Mouse (Mus musculus) forebrain, embryonic 15.5 days (tissue): ENCODE results near the gene Adamts8. TPM values are rescaled to one million over a fixed set of nuclear protein-coding genes. Genes with fewer than 3 reads are reported as not detected.

Experiments
- ATAC-seq: fragments of 200-750 bp; cut with Nextera tagmentation; replicated peaks from 2 replicates; pipeline ENCODE4 v1.8.0; 2017; ENCODE audit warnings: mild to moderate bottlenecking, moderate TSS enrichment, moderate library complexity
- H3K27ac ChIP-seq: fragments of 300-500 bp; sonication (generic); replicated peaks from 2 replicates; pipeline ENCODE4 v1.5.1; 2015; ENCODE audit warnings: mild to moderate bottlenecking, inconsistent platforms
- H3K27me3 ChIP-seq: fragments of 300-500 bp; sonication (generic); 2 replicates; pipeline ENCODE4 v1.6.1; 2015; ENCODE audit warnings: inconsistent platforms
- H3K36me3 ChIP-seq: fragments of 300-500 bp; sonication (generic); 2 replicates; pipeline ENCODE4 v1.6.1; 2015; ENCODE audit warnings: mild to moderate bottlenecking, inconsistent platforms
- H3K4me1 ChIP-seq: fragments of 300-500 bp; sonication (generic); 2 replicates; pipeline ENCODE4 v1.6.1; 2015; ENCODE audit warnings: inconsistent platforms
- H3K4me2 ChIP-seq: fragments of 300-500 bp; sonication (generic); replicated peaks from 2 replicates; pipeline ENCODE4 v1.6.1; 2015; ENCODE audit warnings: mild to moderate bottlenecking, inconsistent platforms
- H3K4me3 ChIP-seq: fragments of 300-500 bp; sonication (generic); 2 replicates; pipeline ENCODE4 v1.5.1; 2015; ENCODE audit warnings: mild to moderate bottlenecking, inconsistent platforms
- H3K9ac ChIP-seq: fragments of 300-500 bp; sonication (generic); replicated peaks from 2 replicates; pipeline ENCODE4 v1.6.1; 2015; ENCODE audit warnings: mild to moderate bottlenecking, inconsistent platforms
- H3K9me3 ChIP-seq: fragments of 300-500 bp; sonication (generic); 2 replicates; pipeline ENCODE4 v1.6.1; 2016; ENCODE audit warnings: inconsistent platforms
- WGBS: fragments of 180-500 bp; shearing (Covaris S2); methylation state at CpG from one replicate; pipeline ENCODE4 v1.1.7; 2015; ENCODE audit warnings: mixed read lengths; 5-methylcytosine and 5-hydroxymethylcytosine counted together
- polyA plus RNA-seq: library from polyadenylated mRNA; unstranded; fragments of >200 nt; fragmentation: Nextera tagmentation; extraction: Ambion mirVana; gene quantifications from 2 replicates; pipeline ENCODE4 v1.2.1, GENCODE M21; 2015

Adamts8 gene
- polyA plus RNA-seq, 1 experiment from 2014 or later: 1.6 TPM

- H3K27me3 ChIP-seq: no peaks in the 10 kb centered on the region
- H3K9me3 ChIP-seq: no peaks in the 10 kb centered on the region
- no peaks in the 10 kb centered on the region for H3K36me3 ChIP-seq
- no peak overlapping the region for H3K9ac ChIP-seq
- no peaks in the 10 kb centered on the region for H3K4me1 ChIP-seq
- WGBS: 94% methylated on average over 9 of the region's 9 CpGs
- H3K27ac ChIP-seq: no peak overlapping the region
- H3K4me3 ChIP-seq: no peak overlapping the region
- no peak overlapping the region for H3K4me2 ChIP-seq
- ATAC-seq: no peak
Observed at GRCm38 (mm10) chr9:30955246-30955645, 12.9 kb downstream of the Adamts8 start.

- Histone ChIP-seq H3K27ac (no peak overlapping the region), H3K9me3 (no peaks in the 10 kb centered on the region), H3K9ac (no peak overlapping the region), H3K4me1 (no peaks in the 10 kb centered on the region), H3K4me3 (no peak overlapping the region), H3K36me3 (no peaks in the 10 kb centered on the region), H3K4me2 (no peak overlapping the region), H3K27me3 (no peaks in the 10 kb centered on the region)
- 80% methylated on average over 4 of the region's 4 CpGs for WGBS
- ATAC-seq: no peak
Observed at GRCm38 (mm10) chr9:30963780-30964179, 21.4 kb downstream of the Adamts8 start.

GRCm38 (mm10) chr9:30964685-30965084 is 22.3 kb downstream of the Adamts8 start:
- no peak overlapping the region for H3K4me2 ChIP-seq
- H3K36me3 ChIP-seq: no peaks in the 10 kb centered on the region
- no peak for ATAC-seq
- H3K4me3 ChIP-seq: no peak overlapping the region
- 80% methylated on average over 10 of the region's 10 CpGs for WGBS
- H3K27ac ChIP-seq: no peak overlapping the region
- H3K9ac ChIP-seq: no peak overlapping the region
- no peaks in the 10 kb centered on the region for H3K9me3 ChIP-seq
- no peaks in the 10 kb centered on the region for H3K4me1 ChIP-seq
- no peaks in the 10 kb centered on the region for H3K27me3 ChIP-seq

GRCm38 (mm10) chr9:30966881-30967280 is 24.5 kb downstream of the Adamts8 start:
- no peak overlapping the region for H3K9ac ChIP-seq
- H3K4me2 ChIP-seq: no peak overlapping the region
- H3K9me3 ChIP-seq: no peaks in the 10 kb centered on the region
- H3K27me3 ChIP-seq: no peaks in the 10 kb centered on the region
- ATAC-seq: no peak
- WGBS: 73% methylated on average over 7 of the region's 7 CpGs
- no peak overlapping the region for H3K27ac ChIP-seq
- no peak overlapping the region for H3K4me3 ChIP-seq
- H3K36me3 ChIP-seq: no peaks in the 10 kb centered on the region
- no peaks in the 10 kb centered on the region for H3K4me1 ChIP-seq

- Histone ChIP-seq H3K36me3 (no peaks in the 10 kb centered on the region), H3K4me3 (no peak overlapping the region), H3K27ac (no peak overlapping the region), H3K4me1 (no peaks in the 10 kb centered on the region), H3K4me2 (no peak overlapping the region), H3K9me3 (no peaks in the 10 kb centered on the region), H3K9ac (no peak overlapping the region), H3K27me3 (no peaks in the 10 kb centered on the region)
- ATAC-seq: no peak
- 87% methylated on average over 6 of the region's 6 CpGs for WGBS
Observed at GRCm38 (mm10) chr9:30968130-30968529, 25.8 kb downstream of the Adamts8 start.

- H3K27me3 ChIP-seq: no peaks in the 10 kb centered on the region
- 49% methylated on average over 3 of the region's 3 CpGs for WGBS
- no peaks in the 10 kb centered on the region for H3K9me3 ChIP-seq
- H3K9ac ChIP-seq: no peak overlapping the region
- H3K4me1 ChIP-seq: no peaks in the 10 kb centered on the region
- H3K36me3 ChIP-seq: no peaks in the 10 kb centered on the region
- ATAC-seq: no peak
- no peak overlapping the region for H3K4me3 ChIP-seq
- H3K27ac ChIP-seq: no peak overlapping the region
- no peak overlapping the region for H3K4me2 ChIP-seq
Observed at GRCm38 (mm10) chr9:30970001-30970400, 27.6 kb downstream of the Adamts8 start.

GRCm38 (mm10) chr9:30971967-30972366 is 29.6 kb downstream of the Adamts8 start:
- 63% methylated on average over 4 of the region's 4 CpGs for WGBS

GRCm38 (mm10) chr9:30976339-30977023 is 34.1 kb downstream of the Adamts8 start:
- no peak overlapping the region for H3K27ac ChIP-seq
- no peak overlapping the region for H3K4me3 ChIP-seq
- H3K4me1 ChIP-seq: no peaks in the 10 kb centered on the region
- H3K9ac ChIP-seq: no peak overlapping the region
- 77% methylated on average over 11 of the region's 11 CpGs for WGBS
- no peak overlapping the region for H3K4me2 ChIP-seq
- no peaks in the 10 kb centered on the region for H3K27me3 ChIP-seq
- H3K36me3 ChIP-seq: no peaks in the 10 kb centered on the region
- no peak for ATAC-seq
- H3K9me3 ChIP-seq: no peaks in the 10 kb centered on the region

More at GRCm38 (mm10) chr9:30971967-30972366, 29.6 kb downstream of the Adamts8 start:
- Histone ChIP-seq H3K9ac (no peak overlapping the region), H3K4me1 (no peaks in the 10 kb centered on the region), H3K9me3 (no peaks in the 10 kb centered on the region), H3K27ac (no peak overlapping the region), H3K36me3 (no peaks in the 10 kb centered on the region), H3K4me2 (no peak overlapping the region), H3K4me3 (no peak overlapping the region), H3K27me3 (no peaks in the 10 kb centered on the region)
- no peak for ATAC-seq

GRCm38 (mm10) chr9:30980467-30980866 is 38.1 kb downstream of the Adamts8 start:
- H3K9me3 ChIP-seq: no peaks in the 10 kb centered on the region
- WGBS: 74% methylated on average over 2 of the region's 2 CpGs
- no peak overlapping the region for H3K4me3 ChIP-seq
- H3K9ac ChIP-seq: no peak overlapping the region
- H3K36me3 ChIP-seq: no peaks in the 10 kb centered on the region
- no peaks in the 10 kb centered on the region for H3K27me3 ChIP-seq
- no peak overlapping the region for H3K27ac ChIP-seq
- no peak for ATAC-seq
- no peaks in the 10 kb centered on the region for H3K4me1 ChIP-seq
- H3K4me2 ChIP-seq: no peak overlapping the region

GRCm38 (mm10) chr9:30985782-30986181 is 43.4 kb downstream of the Adamts8 start:
- H3K27me3 ChIP-seq: no peaks in the 10 kb centered on the region
- H3K36me3 ChIP-seq: no peaks in the 10 kb centered on the region
- H3K4me2 ChIP-seq: no peak overlapping the region
- H3K9ac ChIP-seq: no peak overlapping the region
- WGBS: 64% methylated on average over 6 of the region's 6 CpGs
- H3K9me3 ChIP-seq: no peaks in the 10 kb centered on the region
- no peak overlapping the region for H3K4me3 ChIP-seq
- H3K27ac ChIP-seq: no peak overlapping the region
- no peak for ATAC-seq
- H3K4me1 ChIP-seq: no peaks in the 10 kb centered on the region

- no peak overlapping the region for H3K9ac ChIP-seq
- no peaks in the 10 kb centered on the region for H3K4me1 ChIP-seq
- no peaks in the 10 kb centered on the region for H3K9me3 ChIP-seq
- H3K36me3 ChIP-seq: no peaks in the 10 kb centered on the region
- 85% methylated on average over 5 of the region's 5 CpGs for WGBS
- no peak overlapping the region for H3K4me3 ChIP-seq
- H3K27ac ChIP-seq: no peak overlapping the region
- ATAC-seq: no peak
- no peak overlapping the region for H3K4me2 ChIP-seq
- H3K27me3 ChIP-seq: no peaks in the 10 kb centered on the region
Observed at GRCm38 (mm10) chr9:30993106-30993505, 50.7 kb downstream of the Adamts8 start.

- no peaks in the 10 kb centered on the region for H3K4me1 ChIP-seq
- no peaks in the 10 kb centered on the region for H3K27me3 ChIP-seq
- H3K9ac ChIP-seq: no peak overlapping the region
- WGBS: 84% methylated on average over 12 of the region's 12 CpGs
- ATAC-seq: no peak
- no peak overlapping the region for H3K4me2 ChIP-seq
- no peak overlapping the region for H3K27ac ChIP-seq
- no peak overlapping the region for H3K4me3 ChIP-seq
- no peaks in the 10 kb centered on the region for H3K9me3 ChIP-seq
- H3K36me3 ChIP-seq: no peaks in the 10 kb centered on the region
Observed at GRCm38 (mm10) chr9:30996590-30997562, 54.5 kb downstream of the Adamts8 start.
